Mouse (Mus musculus) kidney, postnatal 4 days (tissue): ENCODE data around the gene Cln5.

Source experiments
- DNase-seq, 2 experiments: peaks; one replicate each; pipeline ENCODE4 v3.0.0; 2021; ENCODE audit warnings: mixed read lengths in 2 of 2

The Cln5 gene

GRCm38 (mm10) chr14:103078006-103078912 lies 8.2 kb downstream of the Cln5 start:
- no peak for DNase-seq

GRCm38 (mm10) chr14:103079209-103079977 lies 9.4 kb downstream of the Cln5 start:
- no peak for DNase-seq

GRCm38 (mm10) chr14:103085840-103086533 lies 16.0 kb downstream of the Cln5 start:
- no peak for DNase-seq

GRCm38 (mm10) chr14:103086671-103087324 lies 16.8 kb downstream of the Cln5 start:
- no peak for DNase-seq

DNA sequence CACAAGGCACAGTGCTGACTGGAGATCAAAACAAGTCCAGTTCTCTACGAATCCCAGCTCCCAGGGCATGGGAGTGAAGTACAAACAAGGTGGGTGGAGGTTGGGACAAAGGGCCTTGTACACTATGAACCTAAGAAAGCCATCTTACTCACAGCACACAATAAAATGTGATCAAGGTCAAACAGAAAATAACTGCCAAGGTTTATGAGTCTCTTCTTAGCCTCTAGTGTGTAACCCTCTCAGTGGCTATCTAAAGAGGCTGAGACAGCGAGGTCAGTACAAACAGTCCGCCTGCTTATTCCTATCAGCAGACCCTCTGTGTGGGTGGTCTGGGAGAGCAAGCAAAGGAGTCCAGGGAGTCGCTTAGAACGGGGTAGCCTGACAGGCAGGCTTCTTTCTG lies 17.8 kb downstream of the Cln5 start:
- no peak for DNase-seq

DNA sequence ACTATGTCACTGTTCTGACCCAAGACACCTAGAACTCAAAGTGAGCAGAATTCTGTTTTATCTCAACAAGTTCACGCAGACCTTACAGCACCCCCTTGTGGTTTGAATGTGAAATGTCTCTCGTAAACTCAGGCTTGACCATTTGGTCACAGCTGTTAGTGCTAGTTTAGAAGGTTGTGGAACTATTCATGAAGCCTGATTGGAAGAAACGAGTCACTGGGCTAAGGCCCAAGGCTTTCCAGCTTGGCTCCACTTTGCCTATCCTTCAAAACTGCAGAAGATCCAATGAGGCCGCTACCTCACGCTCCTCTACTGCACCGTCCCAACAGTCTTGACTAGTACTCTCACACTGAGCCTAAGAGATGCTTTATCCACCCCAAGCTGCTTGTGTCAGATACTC lies 18.6 kb downstream of the Cln5 start:
- DNase-seq, result peak; percentile 46 to 61

- DNase-seq, result no peak
These were observed 23.2 kb downstream of the Cln5 start for GRCm38 (mm10) chr14:103093236-103093635.

DNA sequence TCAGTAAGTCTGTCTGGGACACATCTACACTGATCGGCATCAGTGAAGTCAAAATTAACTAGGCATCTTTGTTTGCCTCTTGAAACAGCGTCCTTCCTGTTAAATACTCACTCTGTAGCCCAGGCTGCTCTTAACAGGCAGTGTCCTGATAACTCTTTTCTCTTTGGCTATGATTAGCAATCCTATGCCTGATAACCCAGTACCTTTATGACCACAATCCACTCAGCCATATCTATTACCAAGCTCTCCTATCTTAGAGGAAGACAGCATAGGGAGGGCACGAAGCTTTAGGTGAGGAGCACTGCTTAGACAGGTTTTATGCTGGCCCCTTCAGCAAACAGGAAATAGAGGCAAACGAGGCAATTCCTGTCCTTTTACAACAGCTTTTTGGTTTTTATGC lies 23.7 kb downstream of the Cln5 start:
- no peak for DNase-seq

DNA sequence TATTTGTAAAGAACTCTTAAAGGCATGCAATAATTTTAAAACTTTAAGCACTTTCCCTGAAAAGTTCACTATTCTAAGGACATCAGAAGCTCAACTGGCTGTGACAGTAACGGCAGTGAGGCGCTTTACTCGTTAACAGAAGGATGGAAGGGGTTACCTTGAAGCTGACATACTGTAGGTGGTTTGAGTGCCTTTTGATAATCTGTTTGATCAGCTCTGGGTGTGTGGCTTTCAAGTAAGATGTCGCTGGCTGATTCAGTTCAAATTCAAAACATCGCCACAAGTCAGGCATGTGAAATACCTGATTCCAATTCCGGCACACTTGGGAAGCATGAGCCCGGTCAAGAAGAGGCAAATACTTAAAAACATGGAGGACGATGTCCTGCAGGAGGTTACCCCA lies 25.0 kb downstream of the Cln5 start:
- DNase-seq, result no peak

GRCm38 (mm10) chr14:103095826-103096225 lies 25.8 kb downstream of the Cln5 start:
- no peak for DNase-seq

- DNase-seq, result no peak
These were observed 26.6 kb downstream of the Cln5 start for GRCm38 (mm10) chr14:103096621-103097020.

DNA sequence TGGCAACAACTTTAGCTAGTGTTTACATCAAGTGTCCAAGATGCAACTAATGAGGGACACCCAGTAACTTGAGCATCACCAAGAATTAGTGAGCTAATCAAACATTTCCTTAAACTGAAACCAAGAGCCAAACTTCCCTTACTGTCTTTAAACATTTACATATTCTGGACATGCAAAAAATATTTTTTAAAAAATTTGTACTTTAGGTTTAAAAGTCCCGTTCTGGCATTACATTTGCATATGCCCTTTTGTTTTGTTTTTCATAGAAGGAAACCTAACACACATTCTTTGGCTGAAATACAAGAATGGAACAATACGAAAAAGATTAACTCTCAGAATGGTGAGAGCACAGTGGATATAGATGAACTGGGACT lies 28.2 kb downstream of the Cln5 start:
- no peak for DNase-seq

- peak; percentile 90 to 94 for DNase-seq
These were observed 28.7 kb downstream of the Cln5 start for GRCm38 (mm10) chr14:103098587-103099235.

GRCm38 (mm10) chr14:103099238-103099933 lies 29.4 kb downstream of the Cln5 start, which contains the start of gene Fbxl3:
Gene Fbxl3, minus strand, starts transcription at chr14:103099566.
- peak; percentile 90 to 94 for DNase-seq

DNA sequence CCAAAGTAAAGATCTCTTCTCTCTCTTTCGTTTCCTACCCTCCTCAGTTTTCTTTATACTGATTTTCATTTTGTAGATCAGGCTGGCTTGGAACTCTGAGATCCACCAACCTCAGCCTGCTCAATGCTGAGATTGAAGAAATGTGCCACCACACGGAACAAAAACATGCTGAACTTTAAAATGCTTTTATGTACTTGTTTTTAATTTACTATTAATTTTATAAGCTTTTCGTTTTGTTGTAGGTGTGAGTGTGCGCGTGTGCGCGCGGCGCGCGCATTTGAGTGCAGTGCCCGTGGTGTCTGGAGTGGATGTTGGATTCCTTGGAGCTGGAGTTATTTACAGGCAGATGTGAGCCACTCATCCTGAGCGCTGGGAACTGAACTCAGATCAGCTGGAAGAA lies 30.3 kb downstream of the Cln5 start:
- DNase-seq, result no peak

DNA sequence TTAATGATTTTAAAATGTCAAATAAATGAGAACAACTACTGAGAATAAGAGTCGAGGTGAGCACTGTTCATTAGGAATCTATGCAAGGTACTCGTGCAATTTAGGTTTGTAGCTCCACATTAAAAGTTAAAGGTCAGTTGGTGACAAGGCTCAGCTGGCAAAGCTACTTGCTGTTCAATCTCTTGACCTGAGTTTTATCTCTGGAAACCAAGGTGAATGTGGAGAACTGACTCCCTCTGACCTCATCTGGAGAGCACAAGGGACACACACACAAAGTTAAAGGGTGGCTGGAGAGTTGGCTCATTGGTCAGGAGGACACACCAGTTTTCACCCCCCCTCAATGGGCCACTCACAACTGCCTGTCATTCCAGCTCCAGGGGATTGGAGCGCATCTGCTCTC lies 31.2 kb downstream of the Cln5 start:
- no peak for DNase-seq

DNA sequence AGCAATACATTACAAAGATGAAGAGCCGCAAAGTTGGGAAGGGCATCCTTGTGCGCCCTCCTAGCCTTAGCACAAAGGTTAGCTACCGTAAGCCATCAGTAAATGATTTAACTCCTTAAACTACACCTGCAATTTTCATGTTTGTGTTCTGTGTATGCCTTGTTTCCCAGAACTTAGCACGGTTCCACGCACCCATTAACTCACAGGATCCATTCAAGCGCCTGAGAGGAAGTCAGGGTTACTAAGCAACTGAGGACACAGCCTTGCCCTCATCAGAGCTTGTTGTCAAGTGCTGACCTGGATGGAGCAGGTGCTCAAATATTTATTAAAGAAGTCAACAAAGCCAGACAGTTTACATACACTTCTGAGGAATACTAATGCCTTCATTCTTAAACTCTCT lies 32.2 kb downstream of the Cln5 start:
- DNase-seq, result peak in 1 of 2 experiments; percentile 30

GRCm38 (mm10) chr14:103102731-103103335 lies 32.8 kb downstream of the Cln5 start:
- DNase-seq, result no peak

- DNase-seq, result no peak
These were observed 36.3 kb downstream of the Cln5 start for GRCm38 (mm10) chr14:103106301-103106700.

DNA sequence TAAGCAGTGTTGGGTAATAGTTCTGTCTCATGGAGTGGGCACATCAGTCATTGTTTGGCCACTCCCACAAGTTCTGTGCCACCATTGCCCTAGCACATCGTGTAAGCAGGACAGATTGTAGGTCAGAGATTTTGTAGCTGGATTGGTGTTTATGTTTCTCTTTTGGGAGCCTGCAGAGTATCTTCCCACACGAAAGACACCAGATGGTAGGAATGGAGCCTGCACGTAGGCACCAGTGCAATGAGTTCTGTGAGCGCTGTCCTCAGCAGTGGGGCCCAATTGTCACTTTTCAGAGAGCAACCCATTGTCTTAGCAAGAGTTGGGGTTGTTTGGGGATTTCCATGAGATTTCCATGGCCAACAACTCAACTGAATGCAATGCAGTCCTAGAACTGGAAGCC lies 40.0 kb downstream of the Cln5 start:
- DNase-seq, result no peak
